Mouse (Mus musculus) kidney, embryonic 15.5 days (tissue): ENCODE results near the gene Dnajc11. TPM values are rescaled to one million over a fixed set of nuclear protein-coding genes. Genes with fewer than 3 reads are reported as not detected.

ENCODE experiments used
- ATAC-seq: fragments of 200-750 bp; cut with Nextera tagmentation; replicated peaks from 2 replicates; pipeline ENCODE4 v1.8.0; 2017; ENCODE audit warnings: moderate TSS enrichment; ENCODE audit not compliant: low FRiP score
- H3K27ac ChIP-seq: fragments of 300-500 bp; sonication (generic); 2 replicates; pipeline ENCODE4 v1.5.1; 2015; ENCODE audit warnings: mild to moderate bottlenecking, inconsistent platforms
- H3K27me3 ChIP-seq: fragments of 300-500 bp; sonication (generic); 2 replicates; pipeline ENCODE4 v1.6.1; 2015; ENCODE audit warnings: inconsistent platforms
- H3K36me3 ChIP-seq: fragments of 300-500 bp; sonication (generic); 2 replicates; pipeline ENCODE4 v1.6.1; 2015; ENCODE audit warnings: inconsistent platforms
- H3K4me1 ChIP-seq: fragments of 300-500 bp; sonication (generic); 2 replicates; pipeline ENCODE4 v1.6.1; 2015; ENCODE audit warnings: inconsistent platforms
- H3K4me2 ChIP-seq: fragments of 300-500 bp; sonication (generic); 2 replicates; pipeline ENCODE4 v1.6.1; 2015; ENCODE audit warnings: moderate library complexity, mild to moderate bottlenecking, inconsistent platforms
- H3K4me3 ChIP-seq: fragments of 300-500 bp; sonication (generic); replicated peaks from 2 replicates; pipeline ENCODE4 v1.5.1; 2015; ENCODE audit warnings: mild to moderate bottlenecking, inconsistent platforms
- H3K9ac ChIP-seq: fragments of 300-500 bp; sonication (generic); 2 replicates; pipeline ENCODE4 v1.6.1; 2015; ENCODE audit warnings: mild to moderate bottlenecking, inconsistent platforms
- H3K9me3 ChIP-seq: fragments of 300-500 bp; sonication (generic); replicated peaks from 2 replicates; pipeline ENCODE4 v1.6.1; 2016; ENCODE audit warnings: inconsistent platforms
- WGBS: fragments of 180-500 bp; shearing (Covaris S2); methylation state at CpG from one replicate; pipeline ENCODE4 v1.1.7; 2015; ENCODE audit warnings: mixed read lengths; 5-methylcytosine and 5-hydroxymethylcytosine counted together
- polyA plus RNA-seq: library from polyadenylated mRNA; unstranded; fragments of >200 nt; fragmentation: Nextera tagmentation; extraction: Ambion mirVana; gene quantifications from 2 replicates; pipeline ENCODE4 v1.2.1, GENCODE M21; 2015

The Dnajc11 gene
- polyA plus RNA-seq, 1 experiment from 2014 or later: 78.3 TPM

- no peak overlapping the region for H3K27ac ChIP-seq
- no peaks in the 10 kb centered on the region for H3K9me3 ChIP-seq
- WGBS: 45% methylated on average over 11 of the region's 11 CpGs
- no peak overlapping the region for H3K4me3 ChIP-seq
- no peak for ATAC-seq
- H3K27me3 ChIP-seq: peaks cover 12% of the 10 kb centered on the region
- H3K4me1 ChIP-seq: 0 out of 2 replicates have a peak, but pooled peaks cover 5% of the 10 kb centered on the region
- H3K36me3 ChIP-seq: no peaks in the 10 kb centered on the region
- no peak overlapping the region for H3K4me2 ChIP-seq
- no peak overlapping the region for H3K9ac ChIP-seq
Measured at GRCm38 (mm10) chr4:151904098-151904497, 29.4 kb upstream of the Dnajc11 start.

DNA sequence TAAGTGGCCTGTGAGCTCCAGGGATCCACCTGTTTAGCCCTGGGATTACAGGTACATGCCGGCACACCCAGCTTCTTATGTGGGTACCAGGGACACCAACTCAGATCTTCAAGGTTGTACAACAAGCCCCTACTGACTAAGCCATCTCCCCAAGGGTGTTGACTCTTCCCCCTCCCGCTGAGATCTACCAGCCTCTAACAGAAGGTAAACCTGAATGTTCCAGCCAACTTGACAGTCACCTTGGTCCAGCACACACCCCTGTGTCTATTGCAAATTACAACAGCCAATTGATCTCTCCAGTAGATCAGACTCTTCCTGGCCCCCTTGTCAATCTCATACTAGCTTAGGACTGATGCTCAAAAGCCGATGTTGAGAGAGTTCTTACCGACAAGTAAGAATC is 27.9 kb upstream of the Dnajc11 start:
- Histone ChIP-seq H3K4me3 (no peak overlapping the region), H3K9me3 (no peaks in the 10 kb centered on the region), H3K36me3 (no peaks in the 10 kb centered on the region), H3K4me2 (no peak overlapping the region), H3K27ac (no peak overlapping the region), H3K9ac (no peak overlapping the region), H3K4me1 (0 out of 2 replicates have a peak, but pooled peaks cover 5% of the 10 kb centered on the region), H3K27me3 (peaks cover 12% of the 10 kb centered on the region)
- no peak for ATAC-seq
- 77% methylated on average over 4 of the region's 4 CpGs for WGBS

DNA sequence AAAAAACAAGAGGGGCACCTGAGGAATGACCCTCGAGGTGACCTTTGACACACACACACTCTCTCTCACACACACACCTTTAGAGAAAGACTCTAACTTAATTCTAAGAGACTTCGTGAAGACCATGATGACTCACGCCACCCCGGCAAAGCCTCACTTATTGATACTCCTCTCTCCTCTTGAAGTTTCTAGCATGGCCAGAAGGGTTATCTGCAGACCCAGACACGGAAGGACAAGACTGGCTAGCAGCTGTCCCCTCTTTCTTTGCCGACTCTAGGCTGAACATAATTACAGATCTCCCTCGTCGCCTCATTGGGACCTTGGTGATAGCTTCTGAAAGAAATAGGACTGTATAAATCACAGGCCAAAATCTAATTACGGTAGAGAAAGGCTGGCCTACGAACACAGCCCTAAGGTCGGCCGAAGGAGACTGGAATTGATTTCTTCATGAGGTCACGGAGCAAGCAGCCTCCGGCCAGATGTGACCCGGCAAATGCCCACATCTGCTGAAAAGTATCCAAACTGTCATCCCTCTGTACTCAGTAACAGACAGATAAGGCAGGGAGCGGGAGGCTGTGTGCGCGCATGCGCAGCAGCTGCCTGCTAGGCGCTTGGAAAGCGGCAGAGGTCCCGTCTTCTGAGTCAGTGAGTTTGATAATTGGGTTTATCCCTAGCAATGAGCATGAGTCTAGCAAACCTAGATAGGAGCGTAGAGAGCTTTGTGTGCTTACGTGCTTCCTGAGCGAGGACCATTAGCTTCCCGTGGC is 25.7 kb upstream of the Dnajc11 start:
- 58% methylated on average over 26 of the region's 26 CpGs for WGBS
- Histone ChIP-seq H3K27ac (no peak overlapping the region), H3K36me3 (no peaks in the 10 kb centered on the region), H3K27me3 (peaks cover 12% of the 10 kb centered on the region), H3K4me3 (no peak overlapping the region), H3K4me1 (0 out of 2 replicates have a peak, but pooled peaks cover 3% of the 10 kb centered on the region), H3K9me3 (no peaks in the 10 kb centered on the region), H3K9ac (no peak overlapping the region), H3K4me2 (0 out of 2 replicates have a peak overlapping the region, but pooled peaks have one; percentile 0)
- no peak for ATAC-seq

DNA sequence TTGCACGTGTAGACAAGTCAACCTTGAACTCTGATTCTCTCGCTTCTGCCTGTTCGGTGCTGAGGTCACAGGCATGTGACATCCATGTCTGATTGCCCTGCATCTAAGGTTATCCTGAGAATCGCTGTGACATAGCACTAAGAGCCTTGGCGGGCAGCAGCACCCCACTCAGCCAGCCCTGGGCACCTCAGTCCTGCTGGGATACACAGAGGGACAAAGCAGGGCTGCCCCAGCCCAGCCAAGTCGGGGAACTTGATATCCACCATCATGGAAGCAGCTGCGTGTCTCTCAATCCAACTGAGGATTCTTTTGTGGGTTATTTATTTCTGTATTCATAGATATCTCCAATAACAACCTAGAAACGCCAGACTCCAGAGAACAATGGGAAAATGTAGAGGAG is 24.7 kb upstream of the Dnajc11 start:
- H3K9me3 ChIP-seq: no peaks in the 10 kb centered on the region
- H3K36me3 ChIP-seq: no peaks in the 10 kb centered on the region
- H3K4me2 ChIP-seq: no peak overlapping the region
- H3K9ac ChIP-seq: no peak overlapping the region
- H3K27me3 ChIP-seq: peaks cover 12% of the 10 kb centered on the region
- no peak overlapping the region for H3K27ac ChIP-seq
- no peak for ATAC-seq
- 0 out of 2 replicates have a peak, but pooled peaks cover 3% of the 10 kb centered on the region for H3K4me1 ChIP-seq
- H3K4me3 ChIP-seq: no peak overlapping the region
- 72% methylated on average over 8 of the region's 8 CpGs for WGBS

GRCm38 (mm10) chr4:151916271-151916670 is 17.2 kb upstream of the Dnajc11 start:
- Histone ChIP-seq H3K4me3 (no peak overlapping the region), H3K9ac (no peak overlapping the region), H3K27me3 (no peaks in the 10 kb centered on the region), H3K9me3 (no peaks in the 10 kb centered on the region), H3K27ac (no peak overlapping the region), H3K4me2 (no peak overlapping the region), H3K4me1 (peaks cover 9% of the 10 kb centered on the region), H3K36me3 (no peaks in the 10 kb centered on the region)
- 87% methylated on average over 11 of the region's 11 CpGs for WGBS
- no peak for ATAC-seq

GRCm38 (mm10) chr4:151919135-151919840 is 14.2 kb upstream of the Dnajc11 start:
- H3K27ac ChIP-seq: no peak overlapping the region
- no peak overlapping the region for H3K4me2 ChIP-seq
- ATAC-seq: no peak
- H3K4me3 ChIP-seq: no peak overlapping the region
- no peaks in the 10 kb centered on the region for H3K27me3 ChIP-seq
- 65% methylated on average over 20 of the region's 20 CpGs for WGBS
- 0 out of 2 replicates have a peak, but pooled peaks cover 3% of the 10 kb centered on the region for H3K9me3 ChIP-seq
- H3K36me3 ChIP-seq: no peaks in the 10 kb centered on the region
- H3K9ac ChIP-seq: no peak overlapping the region
- peaks cover 9% of the 10 kb centered on the region for H3K4me1 ChIP-seq

- Histone ChIP-seq H3K9me3 (0 out of 2 replicates have a peak, but pooled peaks cover 3% of the 10 kb centered on the region), H3K9ac (no peak overlapping the region), H3K36me3 (no peaks in the 10 kb centered on the region), H3K27ac (0 out of 2 replicates have a peak overlapping the region, but pooled peaks have one; percentile 41), H3K4me3 (peak overlapping the region; percentile 15; the same call in 1 of the 2 replicates), H3K4me1 (peaks cover 9% of the 10 kb centered on the region), H3K27me3 (no peaks in the 10 kb centered on the region), H3K4me2 (peak overlapping the region; percentile 51)
- 26% methylated on average over 16 of the region's 16 CpGs for WGBS
- ATAC-seq: peak; percentile 67; the same call in 1 of the 2 replicates
Measured at GRCm38 (mm10) chr4:151919900-151920643, 13.4 kb upstream of the Dnajc11 start.

DNA sequence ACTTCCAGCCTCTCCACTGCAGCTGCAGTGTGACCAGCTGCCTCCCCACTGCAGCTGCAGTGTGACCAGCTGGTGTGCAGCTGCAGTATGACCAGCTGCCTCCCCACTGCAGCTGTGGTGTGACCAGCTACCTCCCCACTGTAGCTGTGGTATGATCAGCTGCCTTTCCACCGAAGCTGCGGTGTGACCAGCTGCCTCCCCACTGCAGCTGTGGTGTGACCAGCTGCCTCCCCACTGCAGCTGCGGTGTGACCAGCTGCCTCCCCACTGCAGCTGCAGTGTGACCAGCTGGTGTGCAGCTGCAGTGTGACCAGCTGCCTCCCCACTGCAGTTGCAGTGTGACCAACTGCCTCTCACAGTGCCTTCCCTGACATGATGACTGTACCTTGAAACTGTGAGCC is 11.4 kb upstream of the Dnajc11 start:
- 92% methylated on average over 3 of the region's 3 CpGs for whole genome bisulfite sequencing
- Histone ChIP-seq H3K9me3 (0 out of 2 replicates have a peak, but pooled peaks cover 3% of the 10 kb centered on the region), H3K27me3 (no peaks in the 10 kb centered on the region), H3K27ac (no peak overlapping the region), H3K4me2 (no peak overlapping the region), H3K36me3 (no peaks in the 10 kb centered on the region), H3K4me1 (peaks cover 9% of the 10 kb centered on the region), H3K4me3 (no peak overlapping the region), H3K9ac (no peak overlapping the region)
- ATAC-seq: no peak

- peak; percentile 38 for ATAC-seq
Measured at GRCm38 (mm10) chr4:151932576-151933504, 651 bp upstream of the Dnajc11 start.

GRCm38 (mm10) chr4:151934215-151934572 is 703 bp downstream of the Dnajc11 start:
- H3K9ac ChIP-seq: peak overlapping the region; percentile 97
- H3K4me3 ChIP-seq: peak overlapping the region; percentile 95
- H3K27me3 ChIP-seq: no peaks in the 10 kb centered on the region
- no peaks in the 10 kb centered on the region for H3K9me3 ChIP-seq
- H3K4me2 ChIP-seq: peak overlapping the region; percentile 90
- 0 out of 2 replicates have a peak, but pooled peaks cover 3% of the 10 kb centered on the region for H3K36me3 ChIP-seq
- peak overlapping the region; percentile 51; the same call in 1 of the 2 replicates for H3K27ac ChIP-seq
- WGBS: under 1% methylated on average over 23 of the region's 23 CpGs
- no peak for ATAC-seq
- H3K4me1 ChIP-seq: peaks cover 23% of the 10 kb centered on the region

More at GRCm38 (mm10) chr4:151932576-151933504, 651 bp upstream of the Dnajc11 start:
- Histone ChIP-seq H3K36me3 (0 out of 2 replicates have a peak, but pooled peaks cover 3% of the 10 kb centered on the region), H3K4me2 (peak overlapping the region; percentile 90), H3K9ac (no peak overlapping the region), H3K9me3 (no peaks in the 10 kb centered on the region), H3K27me3 (0 out of 2 replicates have a peak, but pooled peaks cover 1% of the 10 kb centered on the region), H3K4me3 (peak overlapping the region; percentile 95), H3K4me1 (peaks cover 23% of the 10 kb centered on the region), H3K27ac (no peak overlapping the region)
- WGBS: 78% methylated on average over 13 of the region's 13 CpGs

DNA sequence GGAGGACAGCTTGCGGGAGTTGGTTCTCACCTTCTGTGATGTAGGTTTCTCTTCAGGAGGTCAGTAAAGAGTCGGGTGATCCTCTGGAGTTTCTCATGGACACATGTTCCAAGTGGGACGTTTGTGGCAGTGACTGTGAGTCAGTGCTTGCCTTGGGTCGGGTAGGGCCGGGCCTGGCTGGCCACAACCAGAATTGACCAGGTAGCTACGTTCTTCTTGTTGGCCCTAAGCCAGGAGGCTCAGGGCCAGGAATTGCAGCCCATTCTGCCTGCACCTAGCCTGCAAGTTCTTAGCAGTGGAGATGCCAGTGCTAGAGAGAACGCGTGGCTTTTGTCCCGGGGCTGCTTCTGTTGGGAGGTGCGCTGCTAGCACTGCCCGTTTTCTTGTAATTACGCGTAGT is 4.0 kb downstream of the Dnajc11 start:
- Histone ChIP-seq H3K9ac (no peak overlapping the region), H3K4me1 (peaks cover 23% of the 10 kb centered on the region), H3K27ac (no peak overlapping the region), H3K4me3 (no peak overlapping the region), H3K4me2 (no peak overlapping the region), H3K36me3 (0 out of 2 replicates have a peak, but pooled peaks cover 3% of the 10 kb centered on the region), H3K27me3 (no peaks in the 10 kb centered on the region), H3K9me3 (no peaks in the 10 kb centered on the region)
- WGBS: 85% methylated on average over 13 of the region's 13 CpGs
- no peak for ATAC-seq
